Mouse (Mus musculus): Measurements from ENCODE around the gene Afg1l. TPM values are rescaled to one million over a fixed set of nuclear protein-coding genes. Genes with fewer than 3 reads are reported as not detected.

Afg1l gene
- polyA plus RNA-seq (2015; fragmentation: Nextera tagmentation; extraction: Ambion mirVana), result 8.6 and 11.1 TPM in 2 replicates

DNA sequence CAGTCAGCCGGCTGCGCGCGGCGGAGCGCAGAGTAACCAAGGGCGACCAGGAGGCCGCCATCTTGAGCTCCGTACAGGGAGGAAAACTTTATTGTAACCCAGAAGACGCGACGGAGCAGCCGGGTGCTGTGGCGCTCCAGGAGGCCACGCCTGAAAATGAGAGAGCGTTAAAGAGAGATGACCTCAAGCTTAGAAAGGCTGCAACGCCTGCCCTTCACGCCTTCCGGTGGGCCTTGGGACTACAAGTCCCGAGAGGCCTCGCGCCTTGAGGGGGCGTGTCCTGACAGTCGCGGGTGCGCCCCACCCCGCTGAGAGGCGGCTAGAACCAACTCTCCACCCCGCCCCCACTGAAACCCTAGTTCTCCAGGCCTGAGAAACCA, at the start of gene Afg1l:
TSS of gene Afg1l (minus strand) at position 225 of the 380 bp plus-strand sequence.
- H3K4me3 ChIP-seq (replicated peaks), result peak within 1 kb of the TSS; percentile 78
- 0% methylated on average over 29 of the region's 29 CpGs for WGBS
- no peaks in the 10 kb centered on the region for H3K36me3 ChIP-seq
- H3K4me1 ChIP-seq, result peaks cover 7% of the 10 kb centered on the region
- H3K4me2 ChIP-seq, result peak within 1 kb of the TSS; percentile 87
- no peaks in the 10 kb centered on the region for H3K9me3 ChIP-seq (replicated peaks)
- H3K27me3 ChIP-seq (replicated peaks), result no peaks in the 10 kb centered on the region
- H3K9ac ChIP-seq (replicated peaks), result peak within 1 kb of the TSS; percentile 77
- peak within 1 kb of the TSS; percentile 86 for H3K27ac ChIP-seq (replicated peaks)
- peak; percentile 94 for ATAC-seq (ENCODE audit: low FRiP score)

DNA sequence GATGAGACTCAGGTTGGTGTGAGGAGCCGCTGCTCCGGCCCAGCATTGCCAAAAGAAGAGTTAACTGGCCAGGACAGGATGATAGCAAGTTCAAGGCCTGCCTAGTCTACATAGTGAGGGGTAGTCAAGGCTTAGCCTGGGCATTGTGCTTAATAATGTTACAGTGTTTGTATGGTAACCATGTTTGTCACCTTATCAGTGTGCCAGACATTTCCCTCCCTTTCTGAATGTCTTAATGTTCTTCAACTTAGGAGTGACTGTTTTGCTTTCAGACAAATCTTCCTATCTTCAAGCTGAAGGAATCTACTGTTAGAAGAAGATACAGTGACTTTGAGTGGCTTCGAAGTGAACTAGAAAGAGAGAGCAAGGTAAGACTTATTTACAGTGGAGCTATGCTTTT, 47.3 kb upstream of the Afg1l start:
- H3K9ac ChIP-seq (replicated peaks), result no peak overlapping the region
- over 99% methylated on average over 3 of the region's 3 CpGs for WGBS
- no peak for ATAC-seq (ENCODE audit: low FRiP score)

DNA sequence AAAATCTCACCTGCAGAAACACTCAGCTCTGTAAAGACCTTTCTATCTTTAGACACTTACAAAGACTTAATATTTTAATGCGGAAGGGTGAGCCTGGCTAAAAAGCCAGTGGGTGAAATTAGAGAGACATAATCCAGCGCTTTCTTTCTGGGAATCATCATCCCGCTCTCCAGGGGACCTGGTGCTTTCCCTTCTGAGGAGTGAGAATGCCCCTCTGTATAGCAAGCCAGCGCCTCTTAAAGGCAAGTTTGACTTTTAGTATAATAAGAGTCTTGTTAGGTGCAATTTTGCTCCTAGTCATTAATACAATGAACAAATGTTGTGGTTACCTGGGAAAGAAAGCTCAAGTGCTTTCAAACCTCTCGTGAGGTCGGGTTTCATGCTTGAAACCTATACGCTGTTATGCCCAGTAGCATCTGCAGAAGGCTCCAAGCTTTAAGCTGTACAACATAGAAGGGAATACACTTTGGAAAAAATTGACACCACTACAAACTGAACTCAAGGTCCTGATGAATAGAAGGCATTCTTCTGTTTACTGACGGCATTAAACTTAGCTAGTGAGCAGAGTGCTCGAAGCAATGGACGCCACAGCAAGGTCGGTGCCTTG, 45.3 kb upstream of the Afg1l start:
- H3K9ac ChIP-seq (replicated peaks), result no peak overlapping the region
- no peak for ATAC-seq (ENCODE audit: low FRiP score)
- H3K36me3 ChIP-seq, result peaks cover 21% of the 10 kb centered on the region
- no peaks in the 10 kb centered on the region for H3K27me3 ChIP-seq (replicated peaks)
- no peak overlapping the region for H3K4me2 ChIP-seq
- H3K4me1 ChIP-seq, result 0 out of 2 replicates have a peak, but pooled peaks cover 8% of the 10 kb centered on the region
- 78% methylated on average over 11 of the region's 11 CpGs for WGBS
- no peak overlapping the region for H3K4me3 ChIP-seq (replicated peaks)
- H3K27ac ChIP-seq (replicated peaks), result no peak overlapping the region
- H3K9me3 ChIP-seq (replicated peaks), result no peaks in the 10 kb centered on the region

More for the DNA sequence above, 47.3 kb upstream of the Afg1l start:
- Histone ChIP-seq H3K4me1 (0 out of 2 replicates have a peak, but pooled peaks cover 8% of the 10 kb centered on the region), H3K4me3 (replicated peaks) (no peak overlapping the region), H3K27me3 (replicated peaks) (no peaks in the 10 kb centered on the region), H3K9me3 (replicated peaks) (no peaks in the 10 kb centered on the region), H3K4me2 (no peak overlapping the region), H3K36me3 (peaks cover 29% of the 10 kb centered on the region), H3K27ac (replicated peaks) (no peak overlapping the region)

DNA sequence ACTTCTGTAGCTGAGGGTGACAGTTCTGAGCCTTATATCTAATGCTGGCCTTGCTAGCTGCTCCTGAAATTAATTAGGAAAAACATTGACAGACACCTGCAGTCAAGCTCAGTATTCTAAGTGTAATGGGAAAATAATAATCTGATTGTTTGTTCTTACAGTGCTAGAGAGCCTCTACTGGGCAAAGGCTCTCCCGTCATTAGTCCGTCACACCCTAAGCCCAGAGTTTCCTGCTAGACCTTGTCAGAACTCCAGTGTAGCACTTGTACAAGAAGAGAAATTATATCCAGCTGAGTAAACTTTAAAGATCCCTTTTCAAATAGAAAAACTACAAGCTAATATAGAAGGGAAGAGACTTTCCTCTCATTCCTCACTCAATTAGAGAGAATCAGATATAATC, 44.5 kb upstream of the Afg1l start:
- no peak overlapping the region for H3K4me2 ChIP-seq
- no peak for ATAC-seq (ENCODE audit: low FRiP score)
- 65% methylated on average over 2 of the region's 2 CpGs for WGBS

DNA sequence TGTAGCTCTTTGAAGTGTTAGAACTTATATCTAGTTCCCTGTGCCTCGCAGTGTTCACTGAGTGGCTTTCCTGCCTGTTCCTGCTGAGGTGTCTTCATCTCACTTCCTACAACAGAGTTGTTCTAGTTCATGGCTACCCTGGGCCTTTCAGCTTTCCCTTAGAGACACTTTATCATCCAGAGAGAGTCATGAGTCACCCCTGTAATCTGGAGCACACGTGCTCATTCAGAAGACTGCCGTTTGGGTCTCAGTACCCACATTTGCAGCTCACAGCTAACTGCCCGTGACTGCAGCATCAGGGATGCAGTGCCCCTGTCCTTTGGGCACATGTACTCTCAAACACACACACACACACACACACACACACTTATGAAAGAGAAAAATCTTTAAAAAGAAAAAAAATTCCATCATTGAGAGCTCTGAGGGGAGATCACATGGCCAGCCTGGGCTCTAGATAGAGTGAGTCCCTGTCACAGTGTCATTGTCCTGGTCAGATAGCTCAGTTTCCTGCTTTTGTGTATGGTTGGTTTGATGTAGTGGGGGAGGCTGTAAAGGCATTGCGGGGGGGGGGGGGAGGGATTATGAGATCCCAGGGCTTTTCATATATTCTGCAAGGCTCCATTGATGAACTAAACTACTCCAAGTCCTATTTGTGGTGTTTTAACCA, 43.1 kb upstream of the Afg1l start:
- Histone ChIP-seq H3K36me3 (peaks cover 5% of the 10 kb centered on the region; the same call in 1 of the 2 replicates), H3K27me3 (replicated peaks) (no peaks in the 10 kb centered on the region), H3K27ac (replicated peaks) (no peak overlapping the region), H3K9me3 (replicated peaks) (no peaks in the 10 kb centered on the region), H3K9ac (replicated peaks) (no peak overlapping the region), H3K4me2 (no peak overlapping the region), H3K4me3 (replicated peaks) (no peak overlapping the region), H3K4me1 (0 out of 2 replicates have a peak, but pooled peaks cover 8% of the 10 kb centered on the region)
- ATAC-seq (ENCODE audit: low FRiP score), result peak; percentile 17; the same call in 1 of the 2 replicates
- 46% methylated on average over 5 of the region's 5 CpGs for WGBS

More for the DNA sequence above, 44.5 kb upstream of the Afg1l start:
- no peak overlapping the region for H3K4me3 ChIP-seq (replicated peaks)
- H3K9me3 ChIP-seq (replicated peaks), result no peaks in the 10 kb centered on the region
- no peaks in the 10 kb centered on the region for H3K27me3 ChIP-seq (replicated peaks)
- 0 out of 2 replicates have a peak, but pooled peaks cover 8% of the 10 kb centered on the region for H3K4me1 ChIP-seq
- peaks cover 13% of the 10 kb centered on the region; the same call in 1 of the 2 replicates for H3K36me3 ChIP-seq
- H3K27ac ChIP-seq (replicated peaks), result no peak overlapping the region
- no peak overlapping the region for H3K9ac ChIP-seq (replicated peaks)

DNA sequence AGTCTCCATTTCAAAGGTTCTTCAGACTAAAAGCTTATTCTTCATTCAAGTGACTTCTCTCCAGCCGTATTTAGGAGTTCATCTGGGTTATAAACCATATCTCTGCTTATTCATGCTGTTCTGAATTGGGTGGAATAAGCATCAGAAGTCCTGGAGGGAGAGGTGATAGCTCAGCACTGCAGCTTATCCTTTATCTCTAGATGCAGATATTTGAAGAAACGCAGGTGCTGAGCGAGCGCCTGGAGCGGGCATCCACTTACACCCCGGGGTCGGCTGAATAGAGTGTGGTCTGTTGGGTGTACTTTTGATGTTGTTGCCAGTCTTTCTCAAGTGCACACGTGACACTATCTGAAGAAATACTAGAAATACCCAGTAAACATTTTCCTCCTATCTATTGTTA, 40.0 kb upstream of the Afg1l start:
- no peaks in the 10 kb centered on the region for H3K9me3 ChIP-seq (replicated peaks)
- H3K9ac ChIP-seq (replicated peaks), result no peak overlapping the region
- H3K36me3 ChIP-seq, result no peaks in the 10 kb centered on the region
- no peak overlapping the region for H3K27ac ChIP-seq (replicated peaks)
- no peak overlapping the region for H3K4me3 ChIP-seq (replicated peaks)
- no peaks in the 10 kb centered on the region for H3K27me3 ChIP-seq (replicated peaks)
- 90% methylated on average over 8 of the region's 8 CpGs for WGBS
- H3K4me2 ChIP-seq, result no peak overlapping the region
- 0 out of 2 replicates have a peak, but pooled peaks cover 5% of the 10 kb centered on the region for H3K4me1 ChIP-seq
- ATAC-seq (ENCODE audit: low FRiP score), result no peak

DNA sequence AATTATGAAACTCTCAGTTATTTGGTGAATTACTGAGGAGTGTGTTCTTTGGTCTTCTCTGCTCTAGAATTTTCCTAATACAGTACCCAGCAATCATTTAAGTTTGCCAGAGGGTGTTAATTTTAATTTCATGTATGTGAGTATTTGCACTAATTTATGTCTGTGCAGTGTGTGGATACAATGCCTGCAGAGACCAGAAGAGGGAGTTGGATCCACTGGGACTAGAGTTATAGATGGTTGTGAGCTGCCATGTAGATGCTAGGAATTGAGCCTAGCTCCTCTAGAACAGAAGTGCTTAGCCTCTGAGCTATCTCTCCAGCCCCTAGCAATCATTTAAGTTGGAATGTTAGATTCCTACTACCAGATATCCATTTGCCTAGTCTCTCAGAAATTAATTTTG, 35.8 kb upstream of the Afg1l start:
- no peaks in the 10 kb centered on the region for H3K4me1 ChIP-seq
- no peak for ATAC-seq (ENCODE audit: low FRiP score)
- H3K27me3 ChIP-seq (replicated peaks), result no peaks in the 10 kb centered on the region
- H3K9me3 ChIP-seq (replicated peaks), result no peaks in the 10 kb centered on the region
- no peak overlapping the region for H3K27ac ChIP-seq (replicated peaks)
- H3K4me3 ChIP-seq (replicated peaks), result no peak overlapping the region
- no peaks in the 10 kb centered on the region for H3K36me3 ChIP-seq
- no peak overlapping the region for H3K9ac ChIP-seq (replicated peaks)
- no peak overlapping the region for H3K4me2 ChIP-seq

DNA sequence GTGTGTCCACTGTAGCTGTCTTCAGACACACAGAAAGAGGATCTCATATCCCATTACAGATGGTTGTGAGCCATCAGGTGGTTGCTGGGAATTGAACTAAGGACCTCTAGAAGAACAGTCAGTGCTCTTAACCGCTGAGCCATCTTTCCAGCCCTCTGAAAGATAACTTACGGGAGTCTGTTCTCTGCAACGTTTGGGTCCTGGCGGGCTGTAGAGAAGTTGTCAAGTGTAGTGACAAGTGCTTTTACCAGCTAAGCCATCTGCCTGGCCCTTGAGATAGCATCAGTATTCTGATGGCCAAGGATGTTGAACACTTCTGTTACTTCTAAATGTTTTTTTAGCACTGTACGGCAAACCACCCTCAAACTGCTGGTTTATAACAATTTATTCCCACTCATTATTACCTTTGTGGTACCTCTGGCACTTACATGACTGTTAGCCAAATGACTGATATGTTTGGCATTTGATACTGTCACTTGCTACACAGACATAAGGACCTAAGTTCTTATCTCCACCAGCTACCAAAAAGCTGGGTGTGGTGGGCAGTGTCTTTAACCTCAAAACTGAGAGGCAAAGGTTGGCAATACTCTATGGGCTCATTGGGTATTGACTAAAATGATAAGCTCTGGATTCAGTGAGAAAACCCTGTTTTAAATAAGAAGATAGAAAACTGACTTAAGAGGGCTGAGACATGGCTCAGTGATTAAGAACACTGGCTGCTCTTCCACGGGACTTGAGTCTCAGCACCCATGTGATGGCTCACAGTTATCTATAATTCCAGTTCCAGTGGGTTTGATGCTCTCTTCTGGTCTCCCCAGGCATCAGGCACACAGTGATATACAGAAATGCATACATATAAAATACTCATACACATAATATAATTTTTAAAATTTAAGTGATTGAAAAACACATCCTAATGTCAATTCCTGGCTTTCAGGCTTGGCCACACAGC, 33.1 kb upstream of the Afg1l start:
- ATAC-seq (ENCODE audit: low FRiP score), result no peak

DNA sequence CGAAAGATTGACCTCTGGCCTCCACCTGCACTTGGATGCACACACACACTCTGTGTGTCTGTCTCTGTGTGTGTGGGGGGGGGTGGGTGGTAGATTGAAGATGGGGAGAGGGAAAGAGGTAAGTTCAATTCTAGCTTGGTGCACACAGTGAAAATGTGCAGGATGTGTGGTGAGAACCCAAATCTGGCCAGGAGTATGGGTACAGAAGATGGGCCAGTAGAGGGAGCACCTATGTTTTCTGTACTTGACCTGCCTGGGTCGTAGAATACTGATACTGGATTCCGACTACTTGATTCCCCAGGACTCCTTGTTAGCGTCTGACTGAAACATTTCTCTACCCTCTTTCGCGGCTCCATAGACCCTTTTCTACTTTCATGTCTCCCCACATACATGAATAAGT, 31.8 kb upstream of the Afg1l start:
- H3K36me3 ChIP-seq, result 0 out of 2 replicates have a peak, but pooled peaks cover 6% of the 10 kb centered on the region
- no peak overlapping the region for H3K9ac ChIP-seq (replicated peaks)
- H3K27me3 ChIP-seq (replicated peaks), result no peaks in the 10 kb centered on the region
- H3K4me3 ChIP-seq (replicated peaks), result no peak overlapping the region
- WGBS, result 89% methylated on average over 6 of the region's 6 CpGs
- no peaks in the 10 kb centered on the region; the same call in 1 of the 2 replicates for H3K4me1 ChIP-seq
- no peak overlapping the region for H3K4me2 ChIP-seq
- H3K9me3 ChIP-seq (replicated peaks), result no peaks in the 10 kb centered on the region
- no peak overlapping the region for H3K27ac ChIP-seq (replicated peaks)
- no peak for ATAC-seq (ENCODE audit: low FRiP score)

More for the DNA sequence above, 33.1 kb upstream of the Afg1l start:
- WGBS, result 94% methylated on average over 6 of the region's 6 CpGs
- Histone ChIP-seq H3K4me3 (replicated peaks) (no peak overlapping the region), H3K9ac (replicated peaks) (no peak overlapping the region), H3K9me3 (replicated peaks) (no peaks in the 10 kb centered on the region), H3K27ac (replicated peaks) (no peak overlapping the region), H3K27me3 (replicated peaks) (no peaks in the 10 kb centered on the region), H3K4me1 (no peaks in the 10 kb centered on the region; the same call in 1 of the 2 replicates), H3K4me2 (no peak overlapping the region), H3K36me3 (0 out of 2 replicates have a peak, but pooled peaks cover 6% of the 10 kb centered on the region)

DNA sequence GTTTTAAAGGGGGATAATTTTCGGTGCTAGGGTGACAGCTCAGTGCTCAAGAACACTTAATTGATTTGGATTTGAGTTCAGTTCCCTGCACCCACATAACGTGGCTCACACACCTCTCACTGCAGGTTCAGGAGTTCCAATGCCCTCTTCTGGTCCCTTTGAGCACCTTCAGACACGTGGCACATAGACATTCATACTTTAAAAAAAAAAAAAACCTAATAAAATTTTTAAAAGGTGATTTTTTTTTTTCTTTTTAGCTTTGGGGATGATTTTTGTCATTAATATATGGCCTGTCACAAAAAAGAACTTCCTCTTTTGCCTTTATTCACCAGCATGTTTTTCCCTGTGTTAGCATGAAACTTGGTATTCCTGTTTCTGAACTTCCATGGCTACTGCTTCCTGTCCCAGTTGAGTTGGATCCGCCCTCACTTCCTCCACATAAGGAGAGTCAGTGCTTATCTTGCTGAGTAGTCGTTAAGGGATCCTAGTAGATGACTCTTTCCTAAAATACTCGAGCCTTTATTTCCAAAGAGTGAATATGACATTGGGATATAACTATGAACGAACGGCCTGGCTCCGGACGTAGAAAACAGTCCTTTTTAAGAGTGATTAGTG, 25.8 kb upstream of the Afg1l start:
- Histone ChIP-seq H3K27ac (replicated peaks) (no peak overlapping the region), H3K27me3 (replicated peaks) (no peaks in the 10 kb centered on the region), H3K9me3 (replicated peaks) (no peaks in the 10 kb centered on the region), H3K4me3 (replicated peaks) (no peak overlapping the region), H3K36me3 (0 out of 2 replicates have a peak, but pooled peaks cover 6% of the 10 kb centered on the region), H3K4me1 (peaks cover 14% of the 10 kb centered on the region), H3K4me2 (no peak overlapping the region; the same call in 1 of the 2 replicates), H3K9ac (replicated peaks) (no peak overlapping the region)
- WGBS, result 91% methylated on average over 10 of the region's 10 CpGs
- no peak for ATAC-seq (ENCODE audit: low FRiP score)
